Mouse (Mus musculus): ENCODE results near the gene Ppox. TPM values are rescaled to one million over a fixed set of nuclear protein-coding genes. Genes with fewer than 3 reads are reported as not detected.

Gene Ppox
- total RNA-seq, 2 experiments from 2014 or later, result 22.6 to 25.8 TPM

DNA sequence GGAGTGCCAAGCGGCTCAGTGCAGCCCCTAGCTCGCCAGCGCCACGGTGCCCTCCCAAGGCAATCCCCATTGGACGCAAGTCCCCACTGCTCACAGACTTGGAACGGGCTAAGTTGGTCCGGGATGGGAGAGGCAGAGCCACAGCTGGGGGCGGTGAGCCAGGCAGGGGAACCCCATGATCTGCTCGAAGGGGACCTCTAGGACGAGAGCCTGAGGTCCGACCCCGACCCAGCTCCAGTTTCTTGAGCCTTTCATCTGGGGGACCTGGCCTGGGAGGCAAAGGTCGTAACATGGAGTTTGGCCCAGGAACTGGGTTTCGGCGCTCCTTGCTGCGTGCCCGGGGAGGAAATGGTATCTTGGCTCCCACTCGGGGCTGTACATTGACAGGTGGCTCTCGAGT is 5.5 kb upstream of the Ppox start:
- DNase-seq (ENCODE audit: low spot score in 2 of 2), result no peak

DNA sequence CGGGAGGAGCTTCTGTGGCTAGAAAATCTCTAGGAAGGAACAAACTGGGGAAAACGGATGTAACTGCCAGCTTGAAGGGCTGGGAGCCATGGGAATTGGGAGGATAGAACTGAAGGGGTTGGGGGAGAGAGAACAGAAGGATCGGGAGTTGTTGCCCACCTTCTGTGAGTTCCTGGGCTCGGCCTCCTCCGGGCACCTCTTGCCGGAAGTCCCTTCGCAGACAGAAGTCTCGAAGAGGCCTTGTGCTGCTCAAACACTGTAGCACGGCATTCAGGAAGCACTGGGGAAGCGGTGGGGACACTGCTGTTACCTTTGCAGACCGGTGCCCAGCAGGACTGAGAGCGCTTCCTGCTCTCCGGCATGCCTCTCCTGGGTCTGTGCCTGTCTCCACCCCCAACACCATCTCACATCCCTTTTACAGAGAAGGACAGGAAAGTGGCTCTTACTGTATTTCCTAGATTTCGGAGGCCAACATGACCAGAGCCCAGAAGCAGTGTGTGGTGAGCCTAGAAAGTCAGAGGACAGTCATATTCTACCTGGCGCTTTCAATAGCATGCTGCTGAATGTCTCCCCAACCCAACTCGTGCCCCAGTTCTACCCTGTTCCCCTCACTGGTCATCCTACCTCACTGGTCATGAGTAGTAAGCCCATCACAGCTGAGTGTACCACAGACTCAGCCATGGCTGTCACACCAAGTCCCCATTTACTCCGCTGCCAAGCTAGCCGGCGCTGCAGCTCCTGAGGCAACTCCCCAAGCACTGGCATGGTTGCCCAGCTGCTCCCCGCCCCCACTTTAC is 4.3 kb upstream of the Ppox start:
- DNase-seq (ENCODE audit: low spot score in 2 of 2), result no peak

DNA sequence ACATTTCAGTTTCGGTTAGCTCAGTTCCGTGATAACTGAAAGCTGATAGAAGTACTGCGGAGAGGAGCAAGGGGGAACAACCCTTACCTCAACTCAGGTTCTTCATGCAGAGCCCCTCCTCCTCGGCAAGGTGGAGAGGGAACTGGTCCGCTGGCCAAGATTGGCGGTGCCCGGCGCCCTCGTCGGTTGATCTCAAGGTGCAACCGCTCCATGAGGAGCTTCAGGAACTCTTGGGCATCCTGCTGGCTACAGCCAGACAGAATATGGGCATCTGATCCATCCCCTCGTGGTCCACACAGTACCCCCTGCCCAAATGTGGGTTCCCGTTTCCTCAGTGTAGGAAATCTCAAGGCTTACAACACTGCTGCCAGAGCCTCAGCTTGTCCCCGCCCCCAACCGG is 3.5 kb upstream of the Ppox start:
- DNase-seq (ENCODE audit: low spot score in 2 of 2), result no peak

DNA sequence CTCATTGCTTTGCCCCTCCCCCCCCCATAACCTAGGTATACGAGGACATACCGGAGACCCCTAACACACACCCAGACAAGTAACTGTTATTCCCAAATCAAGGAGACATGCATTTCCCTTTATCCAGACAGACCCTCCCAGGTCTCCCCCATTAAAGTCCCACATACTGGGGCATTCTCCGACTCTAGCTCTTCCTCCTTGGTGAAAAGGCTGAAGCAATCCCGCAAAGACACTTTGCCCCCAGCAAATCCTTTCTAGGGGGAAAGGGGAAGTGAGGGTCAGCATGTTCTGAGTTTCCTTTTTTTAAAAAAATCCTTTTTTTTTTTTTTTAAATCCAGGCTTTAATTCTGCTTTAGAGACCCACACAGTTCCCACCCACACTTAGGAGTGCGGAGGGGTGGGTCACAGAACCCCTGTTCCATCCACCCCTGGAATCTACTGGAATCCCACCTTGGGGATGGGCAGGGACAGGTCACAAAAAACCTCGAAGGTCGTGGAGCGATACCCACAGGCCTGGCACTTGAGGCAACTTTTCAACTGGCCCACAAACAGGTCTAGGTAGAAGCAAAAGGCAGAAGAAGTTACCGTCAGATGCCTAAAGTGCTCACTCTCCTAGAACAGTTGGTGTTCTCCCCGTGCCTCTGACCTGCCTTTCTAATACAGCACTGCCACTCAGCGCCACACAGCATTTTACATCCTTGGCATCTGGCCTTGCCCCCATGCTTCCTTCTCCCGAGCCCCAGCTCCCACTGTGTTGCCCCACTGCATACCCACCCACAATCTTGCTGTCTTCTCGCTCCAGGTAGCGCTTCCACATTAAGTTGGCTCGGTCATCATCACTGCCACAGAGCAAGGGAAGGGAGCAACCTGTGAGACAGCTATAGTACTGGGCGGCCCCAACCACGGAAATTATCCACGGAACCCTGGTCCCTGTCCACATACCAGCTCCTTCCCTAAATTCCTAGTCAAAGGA is 2.5 kb upstream of the Ppox start:
- DNase-seq (ENCODE audit: low spot score in 2 of 2), result no peak

DNA sequence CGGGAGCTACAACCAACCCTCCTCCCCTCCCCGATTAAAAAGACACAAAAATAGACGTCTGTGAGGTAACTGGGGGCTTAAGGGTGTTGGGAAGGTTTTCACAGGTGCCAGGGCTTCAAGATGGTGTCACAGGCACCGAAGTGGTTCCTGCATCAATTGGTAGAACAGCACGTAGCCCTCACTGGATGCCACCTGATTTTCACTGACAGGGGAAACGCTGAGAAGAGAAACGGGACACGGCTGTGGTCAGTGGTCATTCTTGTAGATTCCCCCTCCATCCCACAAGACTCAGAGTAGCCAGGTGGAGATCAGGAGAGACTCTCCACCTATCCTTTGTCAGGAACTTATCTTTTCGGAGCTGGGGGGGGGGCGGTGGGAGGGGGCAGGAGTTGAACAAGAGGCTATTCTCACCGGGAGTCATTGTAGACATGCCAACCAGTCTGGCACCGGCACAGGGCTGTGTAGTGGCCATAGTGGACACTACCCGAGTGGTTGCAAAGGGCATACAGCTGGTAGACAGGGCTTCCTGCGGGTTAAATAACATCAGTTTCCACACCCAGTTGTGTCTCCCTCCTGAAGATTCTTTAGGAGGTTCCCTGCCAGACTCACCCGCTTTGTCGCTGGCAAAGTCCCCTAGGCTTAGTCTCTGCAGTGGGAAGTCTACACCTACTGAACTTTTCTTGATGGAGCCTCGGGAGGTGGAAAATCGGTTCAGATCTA is 1.3 kb upstream of the Ppox start:
- peak in 1 of 2 experiments; percentile 14 for DNase-seq (ENCODE audit: low spot score in 2 of 2)

DNA sequence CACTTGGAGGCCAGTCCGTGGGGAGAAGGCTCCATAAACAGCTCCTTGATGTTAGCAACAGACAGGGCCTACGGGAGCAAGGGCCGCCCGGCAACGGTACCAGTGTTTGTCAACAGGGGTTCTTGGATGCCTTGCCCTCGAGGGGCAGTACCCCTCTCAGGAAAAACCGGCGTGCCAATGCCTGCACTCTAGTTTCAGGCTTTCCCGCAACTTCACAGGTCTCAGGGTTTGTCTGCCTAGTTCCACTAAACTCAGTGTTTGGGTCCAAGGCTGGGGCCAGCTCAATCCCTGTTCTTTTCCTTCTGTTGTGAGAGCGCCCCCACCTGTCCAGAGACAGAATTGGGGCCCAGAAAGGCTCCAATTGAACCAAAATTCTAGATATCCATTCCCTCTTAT is 540 bp upstream of the Ppox start:
- DNase-seq (ENCODE audit: low spot score in 2 of 2), result peak; percentile 67 to 87

DNA sequence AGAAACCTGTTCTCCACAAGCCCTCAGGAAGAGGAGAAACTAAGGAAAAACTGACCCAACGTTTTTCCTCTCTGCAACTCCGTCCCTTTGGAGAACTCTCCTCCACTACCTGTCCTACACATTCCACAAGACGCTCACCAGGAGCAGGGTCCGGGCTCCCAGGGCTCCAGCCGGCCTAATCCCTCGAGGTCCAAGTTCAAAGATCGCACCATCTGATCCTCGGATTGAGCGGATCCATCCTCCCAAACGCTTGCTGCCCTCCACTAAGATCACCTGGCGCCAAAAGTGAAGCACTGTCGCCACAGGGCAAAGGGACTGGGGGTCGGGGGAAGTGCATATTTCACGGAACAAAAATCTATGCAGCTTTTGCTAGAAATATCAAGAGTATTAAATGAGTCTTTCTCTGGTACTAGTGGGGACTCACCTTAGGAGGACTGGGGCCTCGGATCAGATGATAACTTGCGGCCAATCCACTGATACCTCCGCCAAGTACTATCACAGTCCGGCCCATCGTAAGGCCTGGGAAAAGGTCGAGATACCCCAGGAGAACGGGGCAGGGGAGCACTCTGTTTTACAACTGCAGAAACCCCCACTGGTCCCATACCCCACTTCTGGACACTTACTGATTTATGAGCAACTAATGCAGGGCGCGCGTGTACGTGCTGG is 603 bp downstream of the Ppox start:
- DNase-seq (ENCODE audit: low spot score in 2 of 2), result no peak

DNA sequence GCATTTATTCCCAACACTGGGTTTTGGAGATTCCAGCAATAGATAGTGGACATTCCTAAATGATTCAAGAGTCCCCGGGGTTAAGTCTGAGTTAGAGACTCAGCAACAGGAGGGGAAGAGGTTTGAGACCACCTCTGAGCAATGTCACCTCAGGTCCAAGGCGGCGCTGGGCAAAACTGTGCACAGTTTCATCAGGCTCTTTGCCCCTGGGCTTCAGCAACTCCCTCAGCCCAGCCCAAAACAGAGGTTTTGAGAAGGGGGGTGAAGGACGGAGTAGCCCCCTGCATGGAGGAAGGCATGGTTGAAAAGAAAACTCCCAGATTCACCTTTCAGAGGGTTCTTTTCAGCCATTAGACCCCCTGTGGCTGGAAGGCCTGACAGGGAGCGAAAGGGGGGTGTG is 1.3 kb downstream of the Ppox start:
- no peak for DNase-seq (ENCODE audit: low spot score in 2 of 2)

DNA sequence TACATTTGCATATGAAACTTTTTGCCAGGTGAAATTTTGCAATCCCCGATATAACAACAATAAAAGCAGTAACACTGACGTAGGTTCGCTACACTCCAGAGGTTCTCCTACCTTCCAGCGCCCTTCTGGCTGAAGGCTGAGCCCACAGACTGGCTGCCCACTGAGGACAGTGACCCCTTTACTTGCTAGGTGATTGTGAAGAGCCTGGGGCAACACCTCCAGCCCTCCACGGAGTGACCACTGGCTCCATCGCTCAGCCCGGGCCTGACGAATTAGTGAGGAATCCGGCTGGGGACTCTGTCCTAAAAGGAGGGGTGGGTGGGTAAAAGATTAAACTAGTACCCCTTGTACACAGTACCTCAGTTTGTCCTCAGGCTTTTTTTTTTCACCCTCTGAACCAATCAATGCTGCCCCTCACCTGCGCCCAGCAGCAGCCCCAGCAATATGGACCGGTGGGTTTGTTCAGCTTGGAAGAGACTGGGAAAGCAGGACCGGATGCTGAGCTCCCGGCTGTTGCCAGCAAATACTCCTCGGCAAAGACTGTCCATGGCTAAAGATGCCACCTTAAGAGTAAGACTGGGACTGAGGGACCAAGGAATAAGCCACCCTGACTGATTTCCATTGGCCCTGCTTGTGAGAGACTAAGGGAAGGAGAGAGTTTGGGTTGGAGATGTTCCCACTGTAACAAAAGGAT is 1.8 kb downstream of the Ppox start:
- no peak for DNase-seq (ENCODE audit: low spot score in 2 of 2)

DNA sequence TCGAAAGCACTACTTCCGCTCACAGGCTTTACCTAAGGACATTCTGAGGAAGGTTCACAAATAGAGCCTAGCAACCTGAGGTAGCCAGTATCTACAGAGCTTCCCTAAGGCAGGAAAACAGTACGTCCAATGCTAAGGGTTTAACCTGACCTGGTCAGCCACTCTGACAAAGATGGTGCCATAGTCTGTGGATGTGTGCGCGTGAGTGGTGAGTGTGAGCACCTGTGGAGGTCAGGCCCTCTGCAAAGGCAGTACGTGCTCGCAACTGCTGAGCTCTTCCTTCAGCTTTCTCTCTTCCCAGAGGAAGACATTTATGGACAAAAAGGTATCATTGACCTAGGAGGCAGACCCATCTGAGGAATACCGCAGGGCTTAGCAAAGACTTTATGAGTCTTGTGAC is 2.5 kb downstream of the Ppox start:
- DNase-seq (ENCODE audit: low spot score in 2 of 2), result no peak

DNA sequence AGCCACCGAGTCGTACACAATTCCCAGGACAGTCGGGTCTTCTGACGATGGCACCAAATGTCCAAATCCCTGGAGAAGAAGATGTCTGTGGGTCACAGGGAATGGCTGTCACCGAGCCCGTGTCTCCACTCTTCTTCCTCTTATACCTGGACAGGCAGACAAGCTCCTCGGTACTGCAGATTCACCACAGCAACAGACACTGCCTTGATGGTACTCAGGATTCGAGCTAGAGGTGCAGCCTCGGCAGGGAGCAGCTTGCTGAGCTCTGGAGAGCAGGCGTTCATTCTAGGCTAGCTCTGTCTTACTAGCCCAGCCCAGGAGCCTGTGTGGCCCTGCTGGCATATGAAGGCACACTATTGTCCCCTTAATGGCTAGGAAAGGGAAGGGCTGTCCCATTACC is 3.2 kb downstream of the Ppox start:
- no peak for DNase-seq (ENCODE audit: low spot score in 2 of 2)

DNA sequence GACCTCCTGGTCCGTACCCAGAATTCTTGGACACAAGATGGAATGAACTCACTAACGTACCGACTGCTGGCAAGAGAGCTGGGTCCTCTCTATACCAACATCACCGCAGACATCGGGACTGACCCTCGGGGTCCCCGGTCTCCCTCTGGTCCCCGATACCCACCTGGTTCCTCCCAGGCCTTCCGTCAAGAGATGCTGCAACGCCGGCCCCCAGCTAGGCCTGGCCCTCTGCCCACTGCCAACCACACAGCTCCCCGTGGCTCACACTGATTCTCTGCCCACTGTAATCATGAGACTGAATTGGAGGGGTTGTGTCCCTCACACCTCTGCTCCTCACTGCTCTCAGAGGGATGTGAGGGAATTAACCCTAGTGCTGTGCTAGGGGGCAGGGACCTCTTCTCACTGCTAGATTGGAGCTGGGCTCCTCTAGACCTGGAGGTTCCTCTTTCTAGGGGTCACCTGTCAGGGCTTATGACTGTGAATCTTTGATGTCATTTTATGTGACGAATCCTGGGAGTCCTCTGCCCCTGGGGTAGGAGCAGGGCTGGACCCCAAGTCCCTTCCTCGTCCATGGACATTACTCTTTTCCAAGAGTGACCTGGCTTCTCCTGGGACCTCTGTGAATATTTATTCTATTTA is 4.8 kb downstream of the Ppox start:
- DNase-seq (ENCODE audit: low spot score in 2 of 2), result no peak

DNA sequence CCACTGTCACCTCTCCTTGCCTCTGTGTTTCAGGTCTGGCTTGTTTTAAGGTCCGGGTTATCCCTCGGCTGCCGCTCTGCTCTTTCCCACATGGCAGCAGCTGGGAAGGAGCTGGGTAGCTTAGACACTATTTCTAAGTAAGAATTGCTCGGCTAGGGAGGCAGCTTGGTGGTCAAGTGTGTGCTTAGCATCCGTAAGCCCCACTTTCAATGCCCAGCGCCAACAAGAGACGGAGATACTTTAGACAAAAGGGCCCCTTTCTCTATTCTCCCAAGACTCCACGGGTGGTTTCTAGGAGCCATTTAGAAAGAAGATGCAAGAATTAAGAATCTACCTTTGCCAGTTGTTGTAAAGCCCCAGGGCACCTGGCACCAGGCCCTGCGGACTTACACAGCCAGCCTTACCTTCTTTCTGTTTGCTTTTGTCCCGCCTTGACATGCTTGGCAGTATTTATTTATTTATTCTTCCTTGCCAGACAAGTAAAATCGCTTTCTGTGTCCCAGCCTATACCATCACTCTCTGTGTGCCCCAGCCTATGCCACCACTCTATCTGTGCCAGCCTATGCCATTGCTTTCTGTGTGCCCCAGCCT is 5.7 kb downstream of the Ppox start:
- DNase-seq (ENCODE audit: low spot score in 2 of 2), result no peak

DNA sequence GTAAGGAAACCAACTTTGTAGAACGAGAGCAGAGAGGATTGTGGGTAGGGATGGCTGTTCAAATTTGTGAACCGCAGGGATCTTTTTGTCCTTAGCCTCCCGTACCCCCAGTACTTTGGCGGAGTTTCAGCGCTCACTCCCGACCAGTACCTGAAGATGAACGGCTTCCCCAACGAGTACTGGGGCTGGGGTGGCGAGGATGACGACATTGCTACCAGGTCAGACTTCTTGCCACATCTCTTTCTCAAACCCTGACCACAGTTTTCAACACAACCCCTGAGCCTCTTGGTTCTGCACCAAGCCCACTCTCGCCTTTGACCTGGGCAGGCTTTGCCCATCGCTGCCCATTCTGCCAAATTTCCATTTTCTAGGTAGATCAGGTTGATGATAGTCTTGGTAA is 6.8 kb downstream of the Ppox start:
- no peak for DNase-seq (ENCODE audit: low spot score in 2 of 2)

DNA sequence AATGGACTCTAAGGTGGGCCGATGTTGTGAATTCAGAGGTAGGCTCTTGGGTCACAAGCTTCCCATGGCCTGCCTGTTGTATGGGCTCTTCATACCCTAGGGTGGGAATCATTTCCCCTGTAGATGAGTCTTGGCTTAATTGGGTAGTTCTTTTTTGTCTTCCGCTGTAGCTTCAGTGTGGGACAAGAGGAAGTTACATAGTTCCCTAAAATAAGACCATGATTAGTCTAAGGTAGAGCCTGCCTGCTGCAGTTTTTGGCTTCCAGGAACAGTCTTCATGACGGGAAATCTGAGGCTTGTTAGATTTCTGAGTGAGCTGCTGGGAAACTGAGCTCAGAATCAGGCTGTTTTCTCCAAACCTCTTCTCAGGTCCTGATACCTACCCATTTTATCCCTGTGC is 8.9 kb downstream of the Ppox start:
- DNase-seq (ENCODE audit: low spot score in 2 of 2), result no peak

DNA sequence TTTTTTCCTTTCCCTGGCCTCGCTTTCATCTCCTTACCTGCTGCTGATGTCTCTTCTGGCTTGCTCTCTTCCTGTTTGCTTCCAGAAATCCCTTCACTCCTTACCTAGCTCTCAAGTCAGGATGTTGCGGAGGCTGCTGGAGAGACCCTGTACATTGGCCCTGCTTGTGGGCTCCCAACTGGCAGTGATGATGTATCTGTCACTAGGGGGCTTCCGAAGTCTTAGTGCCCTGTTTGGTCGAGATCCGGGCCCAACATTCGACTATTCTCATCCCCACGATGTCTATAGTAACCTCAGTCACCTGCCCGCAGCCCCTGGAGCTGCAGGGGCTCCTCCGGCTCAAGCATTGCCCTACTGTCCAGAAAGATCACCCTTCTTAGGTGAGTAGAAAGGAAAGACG is 9.4 kb downstream of the Ppox start:
- no peak for DNase-seq (ENCODE audit: low spot score in 2 of 2)

DNA sequence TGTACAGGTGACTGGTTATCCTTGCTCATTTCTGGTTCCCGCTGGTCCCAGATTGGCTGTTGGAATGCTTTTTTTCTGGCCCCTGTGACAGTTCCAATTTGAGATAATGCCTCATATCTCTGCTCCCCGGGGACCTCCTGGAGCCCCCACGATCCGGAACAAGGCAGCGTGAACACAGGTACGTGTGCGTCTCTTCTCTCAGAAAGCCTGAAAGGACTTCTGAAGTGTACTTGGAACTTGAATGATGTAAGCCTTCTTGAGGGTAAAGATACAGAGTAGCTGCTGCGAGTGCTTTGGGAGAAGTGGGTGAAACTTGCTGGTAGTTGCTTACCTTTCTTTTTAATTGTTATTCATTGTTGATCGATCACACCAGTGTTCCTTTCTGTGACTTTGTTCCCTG is 9.8 kb downstream of the Ppox start:
- DNase-seq (ENCODE audit: low spot score in 2 of 2), result no peak

DNA sequence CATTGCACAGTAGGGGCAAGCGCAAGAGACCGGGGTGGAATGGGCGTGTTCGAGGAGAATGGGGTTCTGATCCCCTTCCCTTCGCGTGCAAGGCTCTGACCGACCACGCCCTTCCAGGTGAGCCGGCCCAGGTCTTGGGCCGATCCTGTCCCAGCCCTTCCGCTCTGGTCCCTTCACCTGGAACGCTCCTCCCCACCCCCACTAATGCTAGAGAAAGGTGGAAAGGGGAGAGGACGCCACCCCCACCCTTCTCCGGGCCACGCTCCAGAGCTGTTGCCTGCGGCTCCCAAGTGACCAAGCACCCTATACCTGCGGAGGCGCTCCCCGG is 10.4 kb downstream of the Ppox start:
- no peak for DNase-seq (ENCODE audit: low spot score in 2 of 2)

DNA sequence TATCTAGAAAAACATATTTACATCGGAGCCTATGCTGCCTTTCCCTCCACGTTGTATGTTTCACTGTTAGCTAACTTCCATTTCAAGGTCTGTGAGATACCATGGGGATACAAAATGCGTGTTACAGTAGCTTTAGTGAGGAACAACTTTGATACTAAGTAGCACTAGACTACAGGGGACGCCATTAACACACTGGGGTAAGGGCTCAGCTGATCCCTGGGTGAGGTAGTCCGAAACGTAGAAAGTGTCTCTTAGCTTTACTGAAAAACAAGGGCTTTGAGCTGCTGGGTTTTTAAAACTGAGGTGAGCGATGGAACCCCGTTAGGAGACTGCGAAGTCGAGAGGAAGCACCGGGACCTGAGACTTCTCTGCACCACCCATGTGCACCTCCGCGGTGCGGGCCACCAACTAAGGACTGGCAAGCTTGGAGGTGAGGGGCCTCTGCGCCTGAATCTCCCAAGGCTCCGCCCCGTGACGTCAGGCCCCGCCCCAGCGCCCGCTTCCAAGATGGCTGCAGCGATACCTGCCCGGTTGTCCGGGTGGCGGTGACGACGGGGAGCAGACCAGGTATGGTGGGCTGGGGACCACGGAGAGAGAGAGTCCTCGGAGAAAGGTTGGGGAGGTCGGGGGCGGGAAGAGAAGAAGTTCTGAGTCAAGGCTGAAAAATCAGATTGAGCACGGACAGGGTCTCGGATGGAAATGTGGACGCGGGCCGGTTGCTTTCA is 11.0 kb downstream of the Ppox start, which contains the start of gene B4galt3:
B4galt3 (plus strand) TSS at position 481 of the 725 bp plus-strand sequence.
- DNase-seq (ENCODE audit: low spot score in 2 of 2), result peak; percentile 93 to 95
